Mouse (Mus musculus) frontal cortex, adult 2 months (tissue): Measurements from ENCODE around the gene Kiz. TPM values are rescaled to one million over a fixed set of nuclear protein-coding genes. Genes with fewer than 3 reads are reported as not detected.

Source experiments
- polyA plus RNA-seq: library from polyadenylated mRNA; depleted of rRNA; stranded (reverse); fragments of >200 nt; gene quantifications from 2 replicates; pipeline ENCODE4 v1.2.3, GENCODE M21; 2012; rRNA removed

Gene Kiz
- polyA plus RNA-seq, 1 experiment, result 19.7 TPM

Other genes starting within 250 kb of the Kiz start
- gene Xrn2, start 157.1 kb downstream of the Kiz start, polyA plus RNA-seq, result 31.3 and 35.8 TPM in 2 replicates
- gene Nkx2-4, start 229.6 kb downstream of the Kiz start, polyA plus RNA-seq, result not detected in 2 replicates